Mouse (Mus musculus) lung, embryonic 14.5 days (tissue): ENCODE results near the gene Tob2. TPM values are rescaled to one million over a fixed set of nuclear protein-coding genes. Genes with fewer than 3 reads are reported as not detected.

ENCODE experiments used
- ATAC-seq: fragments of 200-750 bp; cut with Nextera tagmentation; 2 replicates; pipeline ENCODE4 v1.8.0; 2017; ENCODE audit warnings: mild to moderate bottlenecking, moderate TSS enrichment, moderate library complexity; ENCODE audit not compliant: insufficient read depth
- DNase-seq: peaks from one replicate; pipeline ENCODE4 v3.0.0-alpha.2; 2015
- H3K27ac ChIP-seq: fragments of 300-500 bp; sonication (generic); 2 replicates; pipeline ENCODE4 v1.5.1; 2014; ENCODE audit warnings: low read depth, mild to moderate bottlenecking, moderate library complexity
- H3K27me3 ChIP-seq: fragments of 300-500 bp; sonication (generic); 2 replicates; pipeline ENCODE4 v1.6.1; 2014; ENCODE audit warnings: low read length, control low read depth; ENCODE audit not compliant: insufficient read depth
- H3K36me3 ChIP-seq: fragments of 300-500 bp; sonication (generic); 2 replicates; pipeline ENCODE4 v1.6.1; 2014; ENCODE audit warnings: control low read depth; ENCODE audit not compliant: insufficient read depth
- H3K4me1 ChIP-seq: fragments of 300-500 bp; sonication (generic); 2 replicates; pipeline ENCODE4 v1.6.1; 2014; ENCODE audit warnings: antibody characterized with exemption, control low read depth; ENCODE audit not compliant: insufficient read depth
- H3K4me2 ChIP-seq: fragments of 300-500 bp; sonication (generic); 2 replicates; pipeline ENCODE4 v1.6.1; 2014; ENCODE audit warnings: mild to moderate bottlenecking
- H3K4me3 ChIP-seq: fragments of 300-500 bp; sonication (generic); 2 replicates; pipeline ENCODE4 v1.5.1; 2014; ENCODE audit warnings: low read depth, low read length
- H3K9ac ChIP-seq: fragments of 300-500 bp; sonication (generic); 2 replicates; pipeline ENCODE4 v1.6.1; 2014
- H3K9me3 ChIP-seq: fragments of 300-500 bp; sonication (generic); 2 replicates; pipeline ENCODE4 v1.6.1; 2016; ENCODE audit warnings: low read depth, low read length, control low read depth
- CTCF ChIP-seq: IDR thresholded peaks from 2 replicates; pipeline ENCODE4 v1.5.1; 2016; ENCODE audit warnings: antibody characterized with exemption, low read depth
- WGBS: fragments of 180-500 bp; shearing (Covaris S2); extraction: QIAGEN DNeasy Blood & Tissue Kit; methylation state at CpG from one replicate; pipeline ENCODE4 v1.1.7; 2014; 5-methylcytosine and 5-hydroxymethylcytosine counted together
- polyA plus RNA-seq: library from polyadenylated mRNA; unstranded; fragments of >200 nt; fragmentation: Nextera tagmentation; extraction: Ambion mirVana; gene quantifications from 2 replicates; pipeline ENCODE4 v1.2.1, GENCODE M21; 2014

Gene Tob2
- polyA plus RNA-seq, 1 experiment from 2014 or later: 24.2 TPM

GRCm38 (mm10) chr15:81879531-81880401, 21.2 kb upstream of the Tob2 start:
- no peak for TF ChIP-seq CTCF
- H3K27ac ChIP-seq: no peak overlapping the region
- DNase-seq (no peak), ATAC-seq (no peak)
- no peak overlapping the region for H3K4me2 ChIP-seq
- H3K36me3 ChIP-seq: no peaks in the 10 kb centered on the region
- H3K9ac ChIP-seq: no peak overlapping the region
- H3K27me3 ChIP-seq: no peaks in the 10 kb centered on the region
- WGBS: 77% methylated on average over 5 of the region's 5 CpGs
- H3K4me3 ChIP-seq: no peak overlapping the region
- no peaks in the 10 kb centered on the region for H3K9me3 ChIP-seq
- no peaks in the 10 kb centered on the region for H3K4me1 ChIP-seq

DNA sequence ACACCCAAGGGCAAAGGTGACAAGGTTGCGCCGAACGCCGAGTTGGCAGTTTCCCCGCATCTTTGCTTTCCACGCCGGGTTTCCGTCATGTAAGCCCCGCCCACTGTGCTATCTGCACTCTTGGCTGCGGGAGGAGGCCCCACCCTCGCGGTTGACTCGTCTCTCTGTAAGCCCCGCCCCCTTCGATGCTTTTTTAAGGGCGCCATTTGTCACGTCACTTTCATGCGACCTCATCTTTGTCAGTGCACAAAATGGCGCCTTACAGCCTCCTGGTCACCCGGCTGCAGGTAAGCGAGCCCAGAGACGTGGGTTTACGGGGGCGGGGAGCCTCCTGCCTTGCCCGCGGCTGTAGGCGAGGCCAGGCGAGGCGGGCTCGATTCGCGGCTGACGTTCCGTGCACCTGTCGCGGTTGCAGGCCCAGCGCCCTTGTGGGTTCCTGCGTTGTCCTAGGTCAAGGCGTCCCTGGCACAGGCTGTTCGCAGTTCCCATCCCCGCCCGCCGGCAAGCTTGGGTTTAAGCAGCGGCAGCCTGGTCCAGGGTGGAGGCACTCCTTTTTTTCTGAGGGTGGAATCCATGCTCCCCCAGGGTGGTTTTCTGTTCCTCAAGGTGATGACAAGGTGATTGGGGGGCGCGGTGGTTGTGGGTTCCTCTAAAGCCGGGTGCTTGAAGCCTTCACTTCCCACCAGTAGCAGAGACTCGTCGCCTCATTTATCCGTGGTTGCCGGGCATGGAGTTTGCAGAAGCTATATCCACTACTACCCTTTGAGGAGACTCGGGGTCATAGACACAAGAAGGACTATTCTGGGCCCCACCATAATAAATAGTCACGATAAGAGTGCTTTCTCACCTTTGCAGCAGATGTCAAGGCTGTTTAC, 13.9 kb upstream of the Tob2 start, which contains the start of gene Aco2:
Gene Aco2, plus strand, starts transcription at position 48 of the 875 bp plus-strand sequence.
- H3K27ac ChIP-seq: peak within 1 kb of the TSS; percentile 97
- H3K36me3 ChIP-seq: peaks cover 36% of the 10 kb centered on the region
- no peaks in the 10 kb centered on the region for H3K27me3 ChIP-seq
- peak within 1 kb of the TSS; percentile 93 for H3K4me2 ChIP-seq
- no peaks in the 10 kb centered on the region for H3K9me3 ChIP-seq
- WGBS: under 1% methylated on average over 53 of the region's 53 CpGs
- peak; percentile 100 for DNase-seq
- ATAC-seq: peak; percentile 81
- H3K9ac ChIP-seq: peak within 1 kb of the TSS; percentile 82
- peak within 1 kb of the TSS; percentile 93 for H3K4me3 ChIP-seq
- TF ChIP-seq CTCF: no peak
- H3K4me1 ChIP-seq: peaks cover 7% of the 10 kb centered on the region; the same call in 1 of the 2 replicates

- peak; percentile 89 for ATAC-seq
- Histone ChIP-seq H3K4me3 (peak within 1 kb of the TSS; percentile 93), H3K36me3 (peaks cover 43% of the 10 kb centered on the region), H3K4me2 (peak within 1 kb of the TSS; percentile 93), H3K9me3 (no peaks in the 10 kb centered on the region), H3K27ac (peak within 1 kb of the TSS; percentile 97), H3K9ac (peak within 1 kb of the TSS; percentile 82), H3K27me3 (no peaks in the 10 kb centered on the region), H3K4me1 (peaks cover 7% of the 10 kb centered on the region; the same call in 1 of the 2 replicates)
- under 1% methylated on average over 30 of the region's 30 CpGs for WGBS
- TF ChIP-seq CTCF: no peak
- peak; percentile 99 for DNase-seq
These were observed 13.1 kb upstream of the Tob2 start, which contains the start of gene Phf5a for GRCm38 (mm10) chr15:81871604-81872261. TSS of gene Phf5a (minus strand) at chr15:81871911.

- Histone ChIP-seq H3K4me1 (peaks cover 7% of the 10 kb centered on the region; the same call in 1 of the 2 replicates), H3K4me2 (no peak overlapping the region), H3K36me3 (peaks cover 61% of the 10 kb centered on the region), H3K4me3 (no peak overlapping the region), H3K27me3 (no peaks in the 10 kb centered on the region), H3K27ac (no peak overlapping the region), H3K9ac (no peak overlapping the region), H3K9me3 (no peaks in the 10 kb centered on the region)
- no peak for TF ChIP-seq CTCF
- 96% methylated on average over 5 of the region's 5 CpGs for WGBS
- ATAC-seq (no peak), DNase-seq (no peak)
These were observed 11.4 kb upstream of the Tob2 start for GRCm38 (mm10) chr15:81869985-81870384.

DNA sequence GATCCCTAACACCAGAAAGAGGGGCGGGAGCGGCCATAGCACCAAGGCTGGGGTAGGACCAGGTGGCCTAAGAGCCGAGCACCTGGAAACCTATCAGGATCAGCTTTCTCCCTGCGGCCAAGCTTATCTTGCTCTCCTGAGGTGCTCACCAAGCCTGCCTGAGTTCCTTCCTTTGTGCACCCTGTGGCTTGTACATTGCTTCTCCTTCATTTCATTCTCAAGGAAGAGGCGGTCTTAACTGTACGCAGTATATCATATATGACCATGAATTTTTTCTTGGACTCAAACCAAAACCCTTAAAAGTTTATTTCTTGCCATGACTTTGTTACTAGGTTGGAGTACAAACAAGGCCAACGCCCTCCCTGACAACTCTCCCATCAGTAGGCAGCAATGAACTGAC, 5.6 kb upstream of the Tob2 start:
- Histone ChIP-seq H3K27me3 (no peaks in the 10 kb centered on the region), H3K27ac (no peak overlapping the region), H3K9me3 (no peaks in the 10 kb centered on the region), H3K4me1 (no peaks in the 10 kb centered on the region), H3K4me3 (no peak overlapping the region), H3K4me2 (no peak overlapping the region), H3K9ac (no peak overlapping the region), H3K36me3 (peaks cover 52% of the 10 kb centered on the region)
- TF ChIP-seq CTCF: no peak
- DNase-seq (no peak), ATAC-seq (no peak)
- WGBS: 91% methylated on average over 7 of the region's 7 CpGs

- 32% methylated on average over 8 of the region's 8 CpGs for WGBS
- H3K4me3 ChIP-seq: peak overlapping the region; percentile 97
- H3K27ac ChIP-seq: peak overlapping the region; percentile 80
- H3K9ac ChIP-seq: no peak overlapping the region
- H3K9me3 ChIP-seq: no peaks in the 10 kb centered on the region
- no peaks in the 10 kb centered on the region for H3K4me1 ChIP-seq
- no peaks in the 10 kb centered on the region for H3K27me3 ChIP-seq
- no peak for ATAC-seq
- H3K4me2 ChIP-seq: peak overlapping the region; percentile 99
- TF ChIP-seq CTCF: no peak
- DNase-seq: peak; percentile 67
- H3K36me3 ChIP-seq: peaks cover 16% of the 10 kb centered on the region
These were observed 2.0 kb upstream of the Tob2 start for GRCm38 (mm10) chr15:81860471-81861135.
